Comparison of ENCODE assay signal across 16 mouse cellular contexts in genomic region chr9:45678664-45679026, GRCm38 (mm10).
DNase-seq lines count a peak whose midpoint lies in the region; ATAC-seq and TF ChIP-seq lines count a peak whose summit lies in the region.
"Had no signal": no experiment of that assay in that cellular context is flagged by ENCODE, and none has a peak within 500 bp of the region (broad histone marks: within the 10 kb centered on the region; RNA-seq: fewer than 3 reads in every experiment).

No protein-coding gene starts in this region.

- H3K9ac ChIP-seq in hindbrain, embryonic 11.5 days (ENCODE audit: low read depth, low read length), result no peak overlapping the region
- H3K9ac ChIP-seq in forebrain, embryonic 13.5 days, result no peak overlapping the region
- no peak overlapping the region for H3K9ac ChIP-seq in midbrain, postnatal 0 days (replicated peaks; ENCODE audit: low read length, poor library complexity, severe bottlenecking)

- no peak for DNase-seq in hindbrain, embryonic 10.5 days (ENCODE audit: low spot score)
- no peak for DNase-seq in hindbrain, embryonic 11.5 days (ENCODE audit: low spot score)
- DNase-seq in layer of hippocampus, adult 8-10 months (ENCODE audit: low spot score in 2 of 2), result peak; percentile 74 to 75
- DNase-seq in midbrain, postnatal 0 days (ENCODE audit: low spot score), result peak; percentile 47
- no peak for DNase-seq in thymus, adult 18-20 months
- DNase-seq in urinary bladder, postnatal 25 days (ENCODE audit: low spot score), result no peak
- no peak for DNase-seq in thymus, postnatal 14 days
- DNase-seq: adrenal gland, adult 2 months; B cell, adult 2 months; cerebellum, adult 11 months; gastrocnemius, postnatal 36 days; kidney, adult 9 months; lung, adult 18-20 months; retina, postnatal 1 day; thymus, adult 2 months had no signal

- no peak overlapping the region for H3K4me3 ChIP-seq in hindbrain, embryonic 10.5 days
- H3K4me3 ChIP-seq in hindbrain, embryonic 11.5 days (ENCODE audit: low read depth, low read length), result no peak overlapping the region
- no peak overlapping the region for H3K4me3 ChIP-seq in forebrain, embryonic 13.5 days
- no peak overlapping the region for H3K4me3 ChIP-seq in midbrain, postnatal 0 days (ENCODE audit: low read depth, low read length)

- 81% methylated on average over 4 of the region's 4 CpGs for WGBS in hindbrain, embryonic 10.5 days
- 78% methylated on average over 4 of the region's 4 CpGs for WGBS in hindbrain, embryonic 11.5 days
- WGBS in forebrain, embryonic 13.5 days, result 68% methylated on average over 4 of the region's 4 CpGs
- WGBS in midbrain, postnatal 0 days, result 46% methylated on average over 4 of the region's 4 CpGs

- H3K4me1 ChIP-seq in hindbrain, embryonic 10.5 days (replicated peaks), result peaks cover 54% of the 10 kb centered on the region
- H3K4me1 ChIP-seq in hindbrain, embryonic 11.5 days (replicated peaks; ENCODE audit: control insufficient read depth, insufficient read depth, low read length), result peaks cover 23% of the 10 kb centered on the region
- H3K4me1 ChIP-seq in forebrain, embryonic 13.5 days, result peaks cover 60% of the 10 kb centered on the region
- H3K4me1 ChIP-seq in midbrain, postnatal 0 days (ENCODE audit: insufficient read depth, low read length), result peaks cover 19% of the 10 kb centered on the region

- peak overlapping the region; percentile 81; the same call in 1 of the 2 replicates for H3K27ac ChIP-seq in hindbrain, embryonic 10.5 days
- no peak overlapping the region for H3K27ac ChIP-seq in hindbrain, embryonic 11.5 days (ENCODE audit: low read depth, low read length)
- H3K27ac ChIP-seq in forebrain, embryonic 13.5 days, result peak overlapping the region; percentile 93
- peak overlapping the region; percentile 77 for H3K27ac ChIP-seq in midbrain, postnatal 0 days (ENCODE audit: low read depth, low read length)

- no peak for ATAC-seq in hindbrain, embryonic 11.5 days (ENCODE audit: low FRiP score)
- ATAC-seq in forebrain, embryonic 13.5 days, result no peak; the same call in 1 of the 2 replicates
- no peak for ATAC-seq in midbrain, postnatal 0 days (ENCODE audit: low FRiP score)

- no peak overlapping the region for H3K4me2 ChIP-seq in hindbrain, embryonic 11.5 days (replicated peaks; ENCODE audit: low read depth, low read length)
- no peak overlapping the region for H3K4me2 ChIP-seq in forebrain, embryonic 13.5 days
- no peak overlapping the region for H3K4me2 ChIP-seq in midbrain, postnatal 0 days (ENCODE audit: low read depth, low read length, poor library complexity, severe bottlenecking)

- TF ChIP-seq CTCF in midbrain, postnatal 0 days (IDR thresholded peaks at IDR 0.05), result no peak

- H3K36me3 ChIP-seq in hindbrain, embryonic 10.5 days, result no peaks in the 10 kb centered on the region
- H3K36me3 ChIP-seq in hindbrain, embryonic 11.5 days (ENCODE audit: control insufficient read depth, insufficient read depth, low read length), result no peaks in the 10 kb centered on the region
- no peaks in the 10 kb centered on the region for H3K36me3 ChIP-seq in forebrain, embryonic 13.5 days (ENCODE audit: poor library complexity, severe bottlenecking)
- 0 out of 2 replicates have a peak, but pooled peaks cover 3% of the 10 kb centered on the region for H3K36me3 ChIP-seq in midbrain, postnatal 0 days (ENCODE audit: insufficient read depth, low read length)

- H3K9me3 ChIP-seq in hindbrain, embryonic 10.5 days, result no peaks in the 10 kb centered on the region
- no peaks in the 10 kb centered on the region for H3K9me3 ChIP-seq in hindbrain, embryonic 11.5 days (ENCODE audit: control insufficient read depth, low read length)
- H3K9me3 ChIP-seq in forebrain, embryonic 13.5 days (replicated peaks), result no peaks in the 10 kb centered on the region
- no peaks in the 10 kb centered on the region for H3K9me3 ChIP-seq in midbrain, postnatal 0 days (ENCODE audit: low read length)

- H3K27me3 ChIP-seq in hindbrain, embryonic 10.5 days (ENCODE audit: insufficient read depth, poor library complexity, severe bottlenecking), result peaks cover 11% of the 10 kb centered on the region
- H3K27me3 ChIP-seq in hindbrain, embryonic 11.5 days (ENCODE audit: control insufficient read depth, insufficient read depth, low read length), result no peaks in the 10 kb centered on the region
- no peaks in the 10 kb centered on the region for H3K27me3 ChIP-seq in forebrain, embryonic 13.5 days
- no peaks in the 10 kb centered on the region for H3K27me3 ChIP-seq in midbrain, postnatal 0 days (ENCODE audit: insufficient read depth, low read length)

Comparison
In these comparisons a context has a peak if more than half of its experiments do, and no peak if none do; other contexts are left out.
1. DNase-seq: peak in layer of hippocampus, adult 8-10 months (2 of 2) and midbrain, postnatal 0 days (single experiment); none in hindbrain, embryonic 10.5 days (single experiment), hindbrain, embryonic 11.5 days (single experiment), thymus, adult 18-20 months (0 of 2), urinary bladder, postnatal 25 days (single experiment) and thymus, postnatal 14 days (single experiment).